Mouse (Mus musculus) neural tube, embryonic 14.5 days (tissue): ENCODE results near the gene Yif1b. TPM values are rescaled to one million over a fixed set of nuclear protein-coding genes. Genes with fewer than 3 reads are reported as not detected.

Experiments
- ATAC-seq: fragments of 200-750 bp; cut with Nextera tagmentation; 2 replicates; pipeline ENCODE4 v1.8.0; 2017; ENCODE audit warnings: low read depth, mild to moderate bottlenecking, moderate TSS enrichment, moderate library complexity
- H3K27ac ChIP-seq: fragments of 300-500 bp; sonication (generic); 2 replicates; pipeline ENCODE4 v1.5.1; 2014; ENCODE audit warnings: low read depth, mild to moderate bottlenecking, control low read depth, low read length, moderate library complexity, mixed read lengths
- H3K27me3 ChIP-seq: fragments of 300-500 bp; sonication (generic); 2 replicates; pipeline ENCODE4 v1.6.1; 2014; ENCODE audit warnings: low read length; ENCODE audit not compliant: control insufficient read depth, insufficient read depth
- H3K36me3 ChIP-seq: fragments of 300-500 bp; sonication (generic); 2 replicates; pipeline ENCODE4 v1.6.1; 2014; ENCODE audit warnings: low read length, mixed read lengths; ENCODE audit not compliant: control insufficient read depth, insufficient read depth
- H3K4me1 ChIP-seq: fragments of 300-500 bp; sonication (generic); 2 replicates; pipeline ENCODE4 v1.6.1; 2014; ENCODE audit warnings: low read length; ENCODE audit not compliant: control insufficient read depth, insufficient read depth
- H3K4me2 ChIP-seq: fragments of 300-500 bp; sonication (generic); 2 replicates; pipeline ENCODE4 v1.6.1; 2014; ENCODE audit warnings: mild to moderate bottlenecking, low read depth, low read length, control low read depth
- H3K4me3 ChIP-seq: fragments of 300-500 bp; sonication (generic); 2 replicates; pipeline ENCODE4 v1.5.1; 2014; ENCODE audit warnings: low read depth, low read length, control low read depth, mixed read lengths
- H3K9ac ChIP-seq: fragments of 300-500 bp; sonication (generic); replicated peaks from 2 replicates; pipeline ENCODE4 v1.6.1; 2014; ENCODE audit warnings: low read depth, mild to moderate bottlenecking, control low read depth, low read length, mixed read lengths
- H3K9me3 ChIP-seq: fragments of 300-500 bp; sonication (generic); 2 replicates; pipeline ENCODE4 v1.6.1; 2016; ENCODE audit warnings: low read length; ENCODE audit not compliant: control insufficient read depth
- WGBS: fragments of 180-500 bp; shearing (Covaris S2); extraction: QIAGEN DNeasy Blood & Tissue Kit; methylation state at CpG from one replicate; pipeline ENCODE4 v1.1.7; 2014; 5-methylcytosine and 5-hydroxymethylcytosine counted together
- polyA plus RNA-seq: library from polyadenylated mRNA; unstranded; fragments of >200 nt; fragmentation: Nextera tagmentation; extraction: Ambion mirVana; gene quantifications from 2 replicates; pipeline ENCODE4 v1.2.1, GENCODE M21; 2014

Yif1b gene
- polyA plus RNA-seq, 1 experiment from 2014 or later, result 104 TPM

GRCm38 (mm10) chr7:29248261-29248841 lies 10.2 kb downstream of the Yif1b start, which contains the start of gene 2200002D01Rik:
Gene 2200002D01Rik (minus strand): TSS chr7:29248466.
- Histone ChIP-seq H3K9ac (peak within 1 kb of the TSS; percentile 32; the same call in 1 of the 2 replicates), H3K4me1 (no peaks in the 10 kb centered on the region), H3K4me3 (no peak within 1 kb of the TSS), H3K27ac (no peak within 1 kb of the TSS), H3K27me3 (peaks cover 5% of the 10 kb centered on the region; the same call in 1 of the 2 replicates), H3K4me2 (peak within 1 kb of the TSS; percentile 21), H3K36me3 (no peaks in the 10 kb centered on the region; the same call in 1 of the 2 replicates), H3K9me3 (no peaks in the 10 kb centered on the region)
- WGBS, result 15% methylated on average over 20 of the region's 20 CpGs
- no peak for ATAC-seq

- Histone ChIP-seq H3K9ac (no peak overlapping the region), H3K27ac (no peak overlapping the region), H3K4me3 (no peak overlapping the region), H3K36me3 (no peaks in the 10 kb centered on the region), H3K4me2 (no peak overlapping the region), H3K9me3 (no peaks in the 10 kb centered on the region), H3K4me1 (no peaks in the 10 kb centered on the region), H3K27me3 (peaks cover 5% of the 10 kb centered on the region; the same call in 1 of the 2 replicates)
- no peak for ATAC-seq
- 87% methylated on average over 3 of the region's 3 CpGs for WGBS
These were observed 13.0 kb downstream of the Yif1b start for GRCm38 (mm10) chr7:29251166-29251565.

GRCm38 (mm10) chr7:29253842-29254241 lies 15.7 kb downstream of the Yif1b start:
- H3K4me1 ChIP-seq, result no peaks in the 10 kb centered on the region
- no peak overlapping the region for H3K27ac ChIP-seq
- H3K4me2 ChIP-seq, result no peak overlapping the region
- ATAC-seq, result no peak
- H3K9me3 ChIP-seq, result no peaks in the 10 kb centered on the region
- H3K27me3 ChIP-seq, result no peaks in the 10 kb centered on the region
- WGBS, result 62% methylated on average over 5 of the region's 5 CpGs
- no peak overlapping the region for H3K9ac ChIP-seq
- no peaks in the 10 kb centered on the region for H3K36me3 ChIP-seq
- H3K4me3 ChIP-seq, result no peak overlapping the region

GRCm38 (mm10) chr7:29255875-29256274 lies 17.7 kb downstream of the Yif1b start:
- Histone ChIP-seq H3K9ac (no peak overlapping the region), H3K27me3 (no peaks in the 10 kb centered on the region), H3K9me3 (no peaks in the 10 kb centered on the region), H3K4me1 (no peaks in the 10 kb centered on the region), H3K27ac (no peak overlapping the region), H3K36me3 (no peaks in the 10 kb centered on the region), H3K4me2 (no peak overlapping the region), H3K4me3 (no peak overlapping the region)
- ATAC-seq, result no peak
- 94% methylated on average over 4 of the region's 4 CpGs for WGBS

- 75% methylated on average over 1 of the region's 1 CpGs for WGBS
- Histone ChIP-seq H3K9me3 (no peaks in the 10 kb centered on the region), H3K27me3 (no peaks in the 10 kb centered on the region), H3K4me2 (no peak overlapping the region), H3K9ac (no peak overlapping the region), H3K36me3 (no peaks in the 10 kb centered on the region), H3K4me3 (no peak overlapping the region), H3K27ac (no peak overlapping the region), H3K4me1 (no peaks in the 10 kb centered on the region)
- ATAC-seq, result no peak
These were observed 19.2 kb downstream of the Yif1b start for GRCm38 (mm10) chr7:29257368-29257767.

- WGBS, result 75% methylated on average over 10 of the region's 10 CpGs
- Histone ChIP-seq H3K4me2 (no peak overlapping the region), H3K9me3 (no peaks in the 10 kb centered on the region), H3K4me3 (no peak overlapping the region), H3K27me3 (no peaks in the 10 kb centered on the region), H3K9ac (no peak overlapping the region), H3K4me1 (no peaks in the 10 kb centered on the region), H3K36me3 (no peaks in the 10 kb centered on the region), H3K27ac (no peak overlapping the region)
- no peak for ATAC-seq
These were observed 21.9 kb downstream of the Yif1b start for GRCm38 (mm10) chr7:29259781-29260730.

GRCm38 (mm10) chr7:29262151-29262550 lies 24.0 kb downstream of the Yif1b start:
- WGBS, result 87% methylated on average over 6 of the region's 6 CpGs
- Histone ChIP-seq H3K4me1 (no peaks in the 10 kb centered on the region), H3K36me3 (no peaks in the 10 kb centered on the region), H3K4me2 (no peak overlapping the region), H3K27ac (no peak overlapping the region), H3K4me3 (no peak overlapping the region), H3K27me3 (no peaks in the 10 kb centered on the region), H3K9ac (no peak overlapping the region), H3K9me3 (no peaks in the 10 kb centered on the region)
- ATAC-seq, result no peak

- no peaks in the 10 kb centered on the region for H3K27me3 ChIP-seq
- 92% methylated on average over 3 of the region's 3 CpGs for WGBS
These were observed 25.7 kb downstream of the Yif1b start for GRCm38 (mm10) chr7:29263831-29264230.

GRCm38 (mm10) chr7:29265636-29266035 lies 27.5 kb downstream of the Yif1b start:
- H3K9ac ChIP-seq, result no peak overlapping the region
- 85% methylated on average over 7 of the region's 7 CpGs for WGBS
- no peak overlapping the region for H3K4me3 ChIP-seq
- H3K27ac ChIP-seq, result no peak overlapping the region
- H3K36me3 ChIP-seq, result no peaks in the 10 kb centered on the region
- H3K4me1 ChIP-seq, result no peaks in the 10 kb centered on the region
- H3K4me2 ChIP-seq, result no peak overlapping the region
- H3K27me3 ChIP-seq, result no peaks in the 10 kb centered on the region
- ATAC-seq, result no peak
- H3K9me3 ChIP-seq, result no peaks in the 10 kb centered on the region

More at GRCm38 (mm10) chr7:29263831-29264230, 25.7 kb downstream of the Yif1b start:
- H3K9ac ChIP-seq, result no peak overlapping the region
- H3K4me2 ChIP-seq, result no peak overlapping the region
- H3K36me3 ChIP-seq, result no peaks in the 10 kb centered on the region
- no peaks in the 10 kb centered on the region for H3K4me1 ChIP-seq
- H3K27ac ChIP-seq, result no peak overlapping the region
- no peak for ATAC-seq
- H3K9me3 ChIP-seq, result no peaks in the 10 kb centered on the region
- H3K4me3 ChIP-seq, result no peak overlapping the region
